Mouse (Mus musculus) heart, postnatal 0 days (tissue): ENCODE results near the gene Hist1h2bm.

Experiments
- CTCF ChIP-seq: IDR thresholded peaks from 2 replicates; pipeline ENCODE4 v1.5.1; 2016; ENCODE audit warnings: antibody characterized with exemption, control low read depth, low read depth
- EP300 ChIP-seq: IDR thresholded peaks from 2 replicates; pipeline ENCODE4 v1.6.1; 2016; ENCODE audit warnings: antibody characterized with exemption, low read depth

- no peak for TF ChIP-seq CTCF
- no peak for TF ChIP-seq EP300
Measured at GRCm38 (mm10) chr13:21751417-21751816, 29.6 kb downstream of the Hist1h2bm start.
